Mouse (Mus musculus): ENCODE results near the gene Kcnmb1. TPM values are rescaled to one million over a fixed set of nuclear protein-coding genes. Genes with fewer than 3 reads are reported as not detected.

The Kcnmb1 gene
- total and polyA plus RNA-seq, 3 experiments, result 0.16 TPM; not detected in 2

GRCm38 (mm10) chr11:33993496-33993895 is 30.7 kb downstream of the Kcnmb1 start:
- Histone ChIP-seq H3K4me3 (ENCODE audit: low read depth, low read length) (no peak overlapping the region), H3K36me3 (replicated peaks) (no peaks in the 10 kb centered on the region), H3K9me3 (replicated peaks) (peaks cover 15% of the 10 kb centered on the region), H3K27me3 (ENCODE audit: insufficient read depth, low read length) (peaks cover 44% of the 10 kb centered on the region), H3K4me1 (ENCODE audit: insufficient read depth, low read depth, low read length) (peaks cover 3% of the 10 kb centered on the region; the same call in 1 of the 2 replicates)
- no peak for TF ChIP-seq GATA2 (IDR thresholded peaks at IDR 0.05; ENCODE audit: borderline replicate concordance, low read depth, low read length)
- DNase-seq (ENCODE audit: low spot score) (no peak), ATAC-seq (ENCODE audit: extremely low read depth, insufficient number of reproducible peaks, low FRiP score, poor library complexity, severe bottlenecking) (no peak)

GRCm38 (mm10) chr11:33998244-33998643 is 35.4 kb downstream of the Kcnmb1 start:
- Histone ChIP-seq H3K4me3 (ENCODE audit: low read depth, low read length) (no peak overlapping the region), H3K9me3 (replicated peaks) (peaks cover 10% of the 10 kb centered on the region), H3K4me1 (ENCODE audit: insufficient read depth, low read depth, low read length) (peaks cover 22% of the 10 kb centered on the region), H3K36me3 (replicated peaks) (no peaks in the 10 kb centered on the region), H3K27me3 (ENCODE audit: insufficient read depth, low read length) (peaks cover 35% of the 10 kb centered on the region)
- ATAC-seq (ENCODE audit: extremely low read depth, insufficient number of reproducible peaks, low FRiP score, poor library complexity, severe bottlenecking) (no peak), DNase-seq (ENCODE audit: low spot score) (no peak)
- no peak for TF ChIP-seq TAL1 (conservative IDR thresholded peaks at IDR 0.05; ENCODE audit: low read depth, low read length)
- TF ChIP-seq GATA2 (IDR thresholded peaks at IDR 0.05; ENCODE audit: borderline replicate concordance, low read depth, low read length), result no peak
- no peak for TF ChIP-seq POLR2AphosphoS5 (IDR thresholded peaks at IDR 0.05; ENCODE audit: insufficient replicate concordance, low read depth, low read length)
- no peak for TF ChIP-seq GATA1 (IDR thresholded peaks at IDR 0.05; ENCODE audit: borderline replicate concordance, low read length)
- no peak for TF ChIP-seq CTCF (IDR thresholded peaks at IDR 0.05; ENCODE audit: low read depth, low read length)

GRCm38 (mm10) chr11:34000416-34000815 is 37.6 kb downstream of the Kcnmb1 start:
- peaks cover 5% of the 10 kb centered on the region for H3K9me3 ChIP-seq (replicated peaks)
- ATAC-seq (ENCODE audit: extremely low read depth, insufficient number of reproducible peaks, low FRiP score, poor library complexity, severe bottlenecking) (peak; percentile 25; the same call in 1 of the 2 replicates), DNase-seq (ENCODE audit: low spot score) (no peak)
- H3K27me3 ChIP-seq (ENCODE audit: insufficient read depth, low read length), result peaks cover 16% of the 10 kb centered on the region
- no peaks in the 10 kb centered on the region for H3K36me3 ChIP-seq (replicated peaks)
- no peak overlapping the region for H3K4me3 ChIP-seq (ENCODE audit: low read depth, low read length)
- H3K4me1 ChIP-seq (ENCODE audit: insufficient read depth, low read depth, low read length), result peaks cover 24% of the 10 kb centered on the region
- no peak for TF ChIP-seq TAL1 (conservative IDR thresholded peaks at IDR 0.05; ENCODE audit: low read depth, low read length)

- TF ChIP-seq TAL1 (conservative IDR thresholded peaks at IDR 0.05; ENCODE audit: low read depth, low read length) (no peak), POLR2AphosphoS5 (IDR thresholded peaks at IDR 0.05; ENCODE audit: insufficient replicate concordance, low read depth, low read length) (no peak), CTCF (IDR thresholded peaks at IDR 0.05; ENCODE audit: low read depth, low read length) (peak; percentile 55), GATA1 (IDR thresholded peaks at IDR 0.05; ENCODE audit: borderline replicate concordance, low read length) (no peak), GATA2 (IDR thresholded peaks at IDR 0.05; ENCODE audit: borderline replicate concordance, low read depth, low read length) (no peak)
- 0 out of 2 replicates have a peak, but pooled peaks have one; percentile 3 for ATAC-seq (ENCODE audit: extremely low read depth, insufficient number of reproducible peaks, low FRiP score, poor library complexity, severe bottlenecking)
- peak; percentile 45 for DNase-seq (ENCODE audit: low spot score)
- H3K4me3 ChIP-seq (ENCODE audit: low read depth, low read length), result no peak overlapping the region
- no peaks in the 10 kb centered on the region for H3K36me3 ChIP-seq (replicated peaks)
- H3K27me3 ChIP-seq (ENCODE audit: insufficient read depth, low read length), result peaks cover 4% of the 10 kb centered on the region; the same call in 1 of the 2 replicates
- H3K4me1 ChIP-seq (ENCODE audit: insufficient read depth, low read depth, low read length), result peaks cover 35% of the 10 kb centered on the region
- peaks cover 11% of the 10 kb centered on the region for H3K9me3 ChIP-seq (replicated peaks)
Measured at GRCm38 (mm10) chr11:34001938-34002592, 39.3 kb downstream of the Kcnmb1 start.

GRCm38 (mm10) chr11:34002593-34002965 is 39.8 kb downstream of the Kcnmb1 start:
- ATAC-seq (ENCODE audit: extremely low read depth, insufficient number of reproducible peaks, low FRiP score, poor library complexity, severe bottlenecking) (no peak), DNase-seq (ENCODE audit: low spot score) (no peak)
- peaks cover 4% of the 10 kb centered on the region; the same call in 1 of the 2 replicates for H3K27me3 ChIP-seq (ENCODE audit: insufficient read depth, low read length)
- H3K4me1 ChIP-seq (ENCODE audit: insufficient read depth, low read depth, low read length), result peaks cover 35% of the 10 kb centered on the region
- TF ChIP-seq POLR2AphosphoS5 (IDR thresholded peaks at IDR 0.05; ENCODE audit: insufficient replicate concordance, low read depth, low read length) (no peak), TAL1 (conservative IDR thresholded peaks at IDR 0.05; ENCODE audit: low read depth, low read length) (no peak), CTCF (IDR thresholded peaks at IDR 0.05; ENCODE audit: low read depth, low read length) (no peak), GATA2 (IDR thresholded peaks at IDR 0.05; ENCODE audit: borderline replicate concordance, low read depth, low read length) (no peak), GATA1 (IDR thresholded peaks at IDR 0.05; ENCODE audit: borderline replicate concordance, low read length) (no peak)
- no peaks in the 10 kb centered on the region for H3K36me3 ChIP-seq (replicated peaks)
- H3K9me3 ChIP-seq (replicated peaks), result peaks cover 11% of the 10 kb centered on the region
- no peak overlapping the region for H3K4me3 ChIP-seq (ENCODE audit: low read depth, low read length)

- TF ChIP-seq GATA1 (IDR thresholded peaks at IDR 0.05; ENCODE audit: borderline replicate concordance, low read length) (no peak), CTCF (IDR thresholded peaks at IDR 0.05; ENCODE audit: low read depth, low read length) (no peak), GATA2 (IDR thresholded peaks at IDR 0.05; ENCODE audit: borderline replicate concordance, low read depth, low read length) (no peak), POLR2AphosphoS5 (IDR thresholded peaks at IDR 0.05; ENCODE audit: insufficient replicate concordance, low read depth, low read length) (no peak), TAL1 (conservative IDR thresholded peaks at IDR 0.05; ENCODE audit: low read depth, low read length) (no peak)
- ATAC-seq (ENCODE audit: extremely low read depth, insufficient number of reproducible peaks, low FRiP score, poor library complexity, severe bottlenecking), result no peak
Measured at GRCm38 (mm10) chr11:34007616-34008015, 44.8 kb downstream of the Kcnmb1 start.

More at GRCm38 (mm10) chr11:34007616-34008015, 44.8 kb downstream of the Kcnmb1 start:
- Histone ChIP-seq H3K4me3 (ENCODE audit: low read depth, low read length) (no peak overlapping the region), H3K36me3 (replicated peaks) (no peaks in the 10 kb centered on the region), H3K9me3 (replicated peaks) (peaks cover 11% of the 10 kb centered on the region), H3K4me1 (ENCODE audit: insufficient read depth, low read depth, low read length) (peaks cover 47% of the 10 kb centered on the region), H3K27me3 (ENCODE audit: insufficient read depth, low read length) (no peaks in the 10 kb centered on the region)
- no peak for DNase-seq (ENCODE audit: low spot score)

Data from G1E (cell line).